Mouse (Mus musculus) hindlimb bud, embryonic 11.5 days (tissue): ENCODE measurements around the gene Lrrc74a.

Source experiments
- DNase-seq: peaks from one replicate; pipeline ENCODE4 v3.0.0-alpha.2; 2012; ENCODE audit warnings: low read depth, low spot score; ENCODE audit errors: extremely low spot score

The Lrrc74a gene

DNA sequence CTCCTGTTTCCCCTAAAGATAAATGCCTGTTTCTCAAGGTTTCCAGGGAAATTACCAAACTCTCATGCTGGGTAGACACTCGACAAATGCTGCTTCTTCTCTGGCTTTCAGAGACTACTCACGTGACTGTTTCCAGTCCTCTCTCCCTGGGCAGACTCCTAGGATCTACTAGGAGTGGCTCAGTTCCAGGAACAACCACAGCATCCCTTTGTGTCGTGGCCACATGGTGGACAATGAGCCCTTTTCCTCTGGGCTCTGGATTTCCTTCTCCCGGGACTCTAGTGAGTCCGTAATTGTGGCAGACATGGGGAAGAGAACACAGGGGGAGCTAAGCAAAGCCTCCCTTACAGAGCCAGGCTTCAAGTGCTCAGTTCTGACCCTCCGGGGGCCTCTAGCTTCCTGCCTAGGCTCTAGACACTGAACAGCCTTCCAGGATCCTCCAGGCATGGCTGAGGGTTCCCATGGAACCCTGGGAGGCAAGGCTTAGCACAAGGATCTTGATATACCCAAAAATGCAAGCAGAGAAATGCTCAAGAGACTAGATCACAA is 47.6 kb downstream of the Lrrc74a start:
- no peak for DNase-seq

DNA sequence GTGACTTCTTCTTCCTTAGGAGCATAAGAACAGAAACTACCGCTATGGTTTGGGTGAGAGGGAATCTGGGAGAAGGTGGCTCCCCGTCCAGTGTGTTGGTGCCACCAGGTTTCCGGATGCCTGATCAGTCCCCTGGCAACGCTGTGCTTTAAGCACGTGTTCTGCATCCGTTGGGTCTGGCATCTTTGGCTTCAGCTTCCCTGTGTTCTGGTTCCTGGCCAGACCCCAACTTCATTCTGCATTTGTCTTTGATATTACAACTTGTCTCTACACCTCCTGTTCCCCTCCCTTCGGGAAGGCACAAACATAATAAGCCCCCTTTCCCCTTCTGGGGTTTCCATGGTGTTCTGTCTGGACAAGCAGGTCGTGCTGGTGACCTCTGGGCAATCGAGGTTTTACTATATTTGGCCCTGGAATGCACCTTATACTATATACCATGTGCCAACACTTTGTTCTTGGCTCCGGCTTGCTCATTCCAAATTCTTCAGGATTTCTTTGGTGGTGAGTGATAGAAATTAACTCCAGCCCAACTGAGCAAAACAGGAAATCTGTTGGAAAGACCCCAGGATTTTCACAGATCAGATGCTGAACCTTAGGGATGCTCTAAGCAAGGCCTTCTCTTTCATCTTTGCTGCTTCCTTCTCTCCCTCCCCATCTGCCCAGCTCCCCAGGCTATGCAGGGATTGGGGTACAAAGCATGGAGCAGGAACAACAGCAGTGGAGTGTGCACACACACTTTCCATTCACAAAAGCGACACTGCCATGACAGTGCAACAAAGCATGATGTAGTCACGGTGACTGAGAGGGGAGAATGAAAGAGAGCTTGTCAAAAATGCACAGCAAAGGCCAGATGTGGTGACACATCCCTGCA is 52.2 kb downstream of the Lrrc74a start:
- DNase-seq, result no peak

DNA sequence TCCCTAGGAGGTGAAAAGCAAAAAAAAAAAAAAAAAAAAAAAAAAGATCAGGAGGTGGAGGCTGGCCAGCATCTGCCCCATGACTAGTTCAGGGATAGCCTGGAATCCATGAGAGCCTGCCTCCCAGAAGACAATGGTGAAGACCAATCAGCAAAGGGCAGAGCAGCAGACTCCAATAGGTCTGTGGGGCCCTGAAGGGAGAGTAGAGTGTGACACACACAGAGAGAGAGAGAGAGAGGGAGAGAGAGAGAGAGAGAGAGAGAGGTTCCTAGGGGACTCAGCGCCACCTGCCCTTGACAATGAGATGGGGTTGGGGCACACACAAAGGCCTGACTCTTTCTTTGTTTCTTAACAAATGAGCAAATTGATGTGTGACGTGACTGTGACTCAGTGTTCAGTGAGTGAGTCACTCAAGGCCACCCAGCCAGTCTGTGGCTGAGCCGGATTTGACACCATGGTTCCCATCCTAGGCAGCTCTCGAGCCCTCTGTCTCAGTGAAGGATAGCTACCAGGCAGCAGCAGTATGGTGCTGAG is 52.9 kb downstream of the Lrrc74a start:
- no peak for DNase-seq

DNA sequence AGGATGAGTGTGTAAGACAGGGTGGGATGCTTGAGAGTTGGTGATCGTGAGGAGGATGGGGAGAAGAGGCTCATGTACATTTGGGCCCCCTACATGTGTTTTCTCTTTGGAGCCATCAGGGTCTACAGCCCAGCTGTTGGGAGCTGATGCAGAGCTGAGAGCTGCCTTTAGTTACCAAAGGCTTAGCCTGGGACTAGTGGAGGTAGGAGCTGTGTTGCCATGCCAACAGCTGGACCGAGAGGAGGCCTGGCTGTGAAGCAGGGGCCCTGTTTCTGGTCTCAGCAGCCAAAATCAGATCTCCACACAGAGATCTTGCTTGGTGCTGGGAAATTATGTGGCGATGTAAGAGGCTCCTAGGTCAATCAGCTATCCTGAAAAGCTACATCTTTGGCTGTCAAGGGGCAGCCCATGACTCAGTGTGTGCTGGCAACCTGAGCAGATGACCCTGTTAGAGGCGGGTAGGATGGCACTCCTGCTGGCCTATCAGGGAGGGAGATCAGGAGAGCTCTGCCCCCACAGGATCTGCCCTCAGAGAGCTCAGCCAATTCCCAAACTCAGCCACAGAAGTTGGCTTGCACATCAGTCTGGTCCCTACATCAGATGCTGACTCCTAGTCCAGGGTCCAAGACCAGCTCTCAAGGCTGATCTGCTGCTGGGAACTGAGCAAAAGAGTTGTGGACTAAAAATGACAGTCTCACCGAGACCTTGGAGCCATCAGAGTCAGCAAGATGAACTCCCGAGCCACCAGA is 56.1 kb downstream of the Lrrc74a start:
- no peak for DNase-seq

DNA sequence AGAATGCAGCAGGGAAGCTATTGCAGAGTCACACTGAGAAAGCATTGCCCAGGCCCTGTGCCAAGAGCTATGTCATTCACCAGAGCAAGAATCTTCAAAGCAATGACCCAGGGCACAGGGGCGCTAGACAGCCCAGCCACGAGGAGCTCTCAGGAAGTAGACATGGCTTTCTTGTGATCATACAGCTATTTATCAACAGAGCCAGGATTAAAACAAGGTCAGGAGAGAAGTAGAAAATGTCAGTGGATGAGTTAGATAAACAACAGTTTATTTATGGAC is 56.6 kb downstream of the Lrrc74a start:
- no peak for DNase-seq

DNA sequence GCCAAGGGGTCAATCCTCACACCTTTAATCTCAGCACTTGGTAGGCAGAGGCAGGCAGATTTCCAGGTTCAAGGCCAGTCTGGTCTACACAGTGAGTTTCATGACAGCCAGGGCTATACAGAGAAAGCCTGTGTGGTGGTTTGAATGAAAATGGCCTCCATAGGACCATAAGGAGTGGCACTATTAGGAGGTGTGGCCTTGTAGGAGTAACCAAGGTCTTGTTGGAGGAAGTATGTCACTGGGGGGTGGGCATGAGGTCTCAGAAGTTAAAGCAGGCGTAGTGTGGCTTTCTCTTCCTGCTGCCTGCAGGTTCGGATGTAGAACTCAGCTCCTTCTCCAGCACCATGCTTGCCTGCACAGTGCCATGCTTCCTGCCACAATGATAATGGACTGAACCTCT is 57.8 kb downstream of the Lrrc74a start:
- no peak for DNase-seq

DNA sequence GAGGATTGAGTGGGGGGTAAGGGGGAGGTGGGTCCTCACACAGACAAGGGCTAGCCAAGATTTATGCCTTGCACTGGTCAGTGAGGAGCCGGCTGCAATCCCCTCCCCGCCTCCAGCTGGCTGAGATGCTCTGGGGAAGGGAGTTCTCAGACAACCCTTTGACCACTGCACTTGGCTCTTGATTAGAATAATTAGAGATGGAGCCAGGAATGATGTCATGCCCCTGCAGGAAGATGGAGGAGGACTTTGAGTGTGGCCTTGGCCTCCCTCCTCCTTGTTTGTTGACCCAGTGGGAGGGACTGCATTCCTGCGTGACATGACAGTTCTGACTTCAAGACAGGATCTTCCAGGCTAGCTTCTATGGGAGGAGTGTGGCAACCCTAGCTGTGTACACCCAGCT is 59.7 kb downstream of the Lrrc74a start:
- DNase-seq, result no peak

DNA sequence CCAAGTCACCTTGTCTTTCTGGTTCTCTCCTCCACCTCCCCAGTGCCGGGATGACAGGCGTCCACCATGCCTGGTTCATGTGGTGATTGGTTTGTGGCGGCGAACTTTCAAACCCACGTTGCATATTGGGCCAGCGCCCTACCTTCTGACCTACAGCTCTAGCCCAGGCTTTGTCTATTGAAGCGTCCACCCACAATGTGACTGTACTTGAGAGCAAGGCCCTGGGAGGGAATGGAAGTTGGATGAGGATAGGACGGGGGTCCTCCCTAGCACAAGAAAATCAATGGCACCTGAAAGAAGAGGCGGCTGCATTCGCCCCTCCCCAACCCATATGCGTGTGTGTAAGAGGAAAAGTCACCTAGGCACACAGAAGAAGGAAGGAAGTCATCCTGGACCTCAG is 60.2 kb downstream of the Lrrc74a start:
- no peak for DNase-seq

DNA sequence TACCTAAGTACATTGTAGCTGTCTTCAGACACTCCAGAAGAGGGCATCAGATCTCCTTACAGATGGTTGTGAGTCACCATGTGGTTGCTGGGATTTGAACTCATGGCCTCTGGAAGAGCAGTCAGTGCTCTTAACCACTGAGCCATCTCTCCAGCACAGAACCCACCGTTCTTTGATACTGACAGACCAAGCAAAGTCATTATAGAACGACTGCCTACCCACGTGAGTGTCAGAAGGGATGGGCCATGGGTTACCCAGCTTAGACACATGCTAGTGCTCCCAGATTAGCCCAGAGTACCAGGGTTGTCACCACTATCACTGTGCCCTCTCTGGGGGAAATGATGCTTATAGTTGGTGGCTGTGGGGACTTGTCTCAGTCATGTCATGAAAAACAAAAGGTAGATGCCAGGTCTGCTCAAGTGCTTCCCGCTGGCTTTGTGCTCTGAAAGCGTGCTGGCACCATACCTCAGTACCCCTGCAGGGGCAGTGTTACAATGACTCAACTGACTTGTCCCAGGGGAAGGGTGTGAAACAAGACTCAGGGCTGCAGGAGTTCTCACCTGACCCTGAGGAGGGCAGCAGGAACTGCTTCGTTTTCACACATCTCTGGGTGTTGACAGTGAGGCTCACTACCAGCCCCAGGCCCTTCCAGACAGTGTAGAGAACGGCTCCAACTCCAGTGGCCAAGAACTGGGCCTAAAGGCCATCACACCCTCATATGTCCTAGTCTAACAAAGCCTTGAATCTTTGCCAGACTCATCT is 61.1 kb downstream of the Lrrc74a start:
- no peak for DNase-seq

DNA sequence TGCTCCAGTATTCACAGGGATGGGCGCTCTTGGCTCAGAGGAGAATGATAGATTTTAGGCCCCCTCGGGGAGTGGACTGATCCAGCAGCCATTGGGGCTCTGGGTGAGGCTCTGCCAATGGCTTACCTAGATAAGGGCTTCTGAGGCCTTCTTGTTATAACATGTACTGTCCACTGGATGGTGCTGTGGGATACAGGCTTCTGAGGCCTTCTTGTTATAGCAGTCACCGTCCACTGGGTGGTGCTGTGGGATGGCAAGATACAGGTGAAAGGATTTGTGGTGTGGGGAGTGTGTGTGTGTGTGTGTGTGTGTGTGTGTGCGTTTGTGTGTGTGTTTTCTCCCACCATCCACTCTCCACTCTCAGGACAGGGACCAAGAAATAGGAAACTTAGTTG is 61.7 kb downstream of the Lrrc74a start:
- DNase-seq, result no peak

DNA sequence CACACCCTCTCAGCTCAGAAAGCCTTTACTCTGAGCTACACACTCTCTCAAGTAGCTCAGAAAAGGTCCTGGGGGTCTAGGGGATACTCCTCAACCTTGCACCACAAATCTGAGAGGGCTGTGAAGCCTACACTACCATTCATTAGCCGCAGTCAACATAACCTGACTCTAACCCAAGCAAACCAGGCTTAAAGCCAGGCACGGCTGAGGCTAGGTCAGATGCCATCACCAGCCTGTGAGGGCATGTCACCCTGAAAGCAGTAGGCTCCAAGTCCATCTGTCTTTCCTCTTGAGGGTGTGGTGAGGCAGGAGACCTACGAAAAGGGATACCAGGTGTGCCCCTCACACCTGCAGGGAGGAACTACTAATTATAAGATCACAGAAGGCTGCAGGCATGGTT is 62.2 kb downstream of the Lrrc74a start:
- DNase-seq, result no peak

DNA sequence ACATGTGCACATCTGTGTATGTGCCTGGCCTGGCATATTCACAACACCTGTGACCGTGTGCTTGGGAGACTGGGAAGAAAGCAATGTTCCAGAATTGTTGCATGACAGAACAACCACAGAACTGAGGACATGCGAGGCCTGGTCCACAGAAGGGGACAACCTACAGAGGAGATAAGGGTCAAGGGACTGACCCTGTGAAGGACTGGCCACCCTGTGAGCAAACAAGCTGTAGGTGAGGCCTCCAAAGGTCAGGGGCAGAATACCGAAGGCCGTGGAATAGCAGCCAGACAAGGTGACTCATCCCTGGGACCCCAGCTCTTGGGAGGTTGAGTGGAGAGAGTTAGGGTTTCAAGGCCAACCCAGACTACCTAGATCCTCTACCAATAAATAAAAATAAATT is 63.6 kb downstream of the Lrrc74a start:
- DNase-seq, result no peak

DNA sequence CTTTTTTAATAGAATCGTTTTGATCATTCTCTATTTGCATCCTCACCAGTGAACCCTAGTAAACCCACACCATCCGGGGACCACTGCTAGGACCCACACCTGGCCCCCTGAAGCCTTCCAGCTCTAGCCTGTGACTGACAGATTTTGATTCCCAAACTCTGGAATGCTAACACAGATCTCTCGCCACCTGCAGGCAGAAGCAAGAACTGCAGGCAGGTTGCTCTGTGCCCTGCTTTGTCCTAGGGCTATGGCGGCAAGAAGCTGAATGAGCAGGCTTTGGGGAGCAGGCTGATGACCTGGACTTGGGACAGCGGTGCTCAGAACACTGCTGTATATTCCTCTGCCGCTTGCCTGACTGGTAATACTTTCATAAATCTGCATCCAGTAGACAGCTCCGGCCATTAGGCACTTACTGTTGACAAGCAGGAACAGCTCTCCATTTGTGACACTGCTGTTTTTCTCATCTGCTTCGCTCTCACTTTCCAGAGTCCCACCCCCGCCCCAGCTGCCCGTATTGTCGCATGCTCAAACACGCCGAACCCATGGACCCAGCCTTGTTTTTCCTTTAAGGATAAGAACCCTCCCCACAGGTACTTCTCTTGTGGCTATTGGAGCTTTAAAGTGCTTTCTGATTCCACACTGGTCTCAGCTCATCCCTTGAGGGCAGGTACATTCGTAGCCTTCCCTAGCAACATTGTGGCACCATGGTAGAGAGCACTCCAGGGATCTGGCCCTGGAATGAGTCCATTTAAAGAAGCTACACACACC is 64.8 kb downstream of the Lrrc74a start:
- DNase-seq, result peak; percentile 93

DNA sequence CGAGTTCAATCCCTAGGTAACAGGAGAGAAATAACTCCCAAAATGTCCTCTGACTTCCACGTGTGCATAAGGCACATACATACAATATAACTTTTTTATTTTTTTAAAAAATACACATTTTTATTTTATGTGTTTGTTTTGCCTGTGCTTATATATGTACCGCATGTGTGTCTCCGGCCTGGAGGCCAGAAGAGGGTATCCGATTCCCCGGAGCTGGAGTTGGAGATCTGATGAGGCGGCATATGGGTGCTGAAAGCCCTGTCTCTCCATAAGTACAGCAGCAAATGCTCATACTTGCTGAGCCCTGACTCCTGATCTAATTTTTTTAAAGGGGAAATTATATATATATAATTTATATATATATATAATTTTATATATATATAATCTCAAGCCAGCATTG is 65.6 kb downstream of the Lrrc74a start:
- no peak for DNase-seq

DNA sequence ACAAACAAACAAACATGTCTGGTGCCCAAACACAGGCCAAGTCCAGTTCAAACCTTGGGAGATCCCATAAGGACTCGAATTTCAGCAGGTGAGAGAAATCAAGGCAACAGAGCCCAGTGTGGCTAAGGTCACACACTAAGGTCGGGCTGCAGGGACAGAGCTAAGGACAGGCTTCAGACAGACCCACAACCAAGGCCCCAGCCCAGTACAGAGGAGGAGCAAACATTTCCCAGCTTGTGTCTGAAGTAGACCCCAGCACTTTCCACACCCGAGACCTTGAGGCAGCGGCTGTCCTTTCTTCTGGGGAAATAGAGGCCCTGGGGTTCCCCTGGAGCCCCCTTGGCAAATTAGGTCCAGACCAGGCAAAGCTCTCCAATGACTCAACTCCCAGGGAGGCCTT is 66.2 kb downstream of the Lrrc74a start:
- no peak for DNase-seq

DNA sequence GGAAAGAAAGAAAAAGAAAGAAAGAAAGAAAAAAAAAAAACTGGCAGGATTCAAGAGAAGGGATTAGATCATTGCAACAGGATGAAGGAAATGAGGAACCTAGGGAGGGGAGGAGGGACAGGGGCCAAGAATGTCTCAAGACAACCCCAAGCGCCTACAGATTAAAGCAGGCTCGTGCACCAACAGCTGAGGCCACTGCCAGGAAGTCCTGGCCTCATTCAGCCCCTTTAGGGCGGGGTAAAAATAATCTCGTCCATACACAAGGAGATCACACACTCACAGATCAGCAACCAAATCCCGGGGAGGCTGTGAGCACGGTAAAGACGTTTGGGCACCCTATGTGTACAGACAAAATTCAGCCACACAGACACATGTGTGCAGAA is 66.6 kb downstream of the Lrrc74a start:
- no peak for DNase-seq

DNA sequence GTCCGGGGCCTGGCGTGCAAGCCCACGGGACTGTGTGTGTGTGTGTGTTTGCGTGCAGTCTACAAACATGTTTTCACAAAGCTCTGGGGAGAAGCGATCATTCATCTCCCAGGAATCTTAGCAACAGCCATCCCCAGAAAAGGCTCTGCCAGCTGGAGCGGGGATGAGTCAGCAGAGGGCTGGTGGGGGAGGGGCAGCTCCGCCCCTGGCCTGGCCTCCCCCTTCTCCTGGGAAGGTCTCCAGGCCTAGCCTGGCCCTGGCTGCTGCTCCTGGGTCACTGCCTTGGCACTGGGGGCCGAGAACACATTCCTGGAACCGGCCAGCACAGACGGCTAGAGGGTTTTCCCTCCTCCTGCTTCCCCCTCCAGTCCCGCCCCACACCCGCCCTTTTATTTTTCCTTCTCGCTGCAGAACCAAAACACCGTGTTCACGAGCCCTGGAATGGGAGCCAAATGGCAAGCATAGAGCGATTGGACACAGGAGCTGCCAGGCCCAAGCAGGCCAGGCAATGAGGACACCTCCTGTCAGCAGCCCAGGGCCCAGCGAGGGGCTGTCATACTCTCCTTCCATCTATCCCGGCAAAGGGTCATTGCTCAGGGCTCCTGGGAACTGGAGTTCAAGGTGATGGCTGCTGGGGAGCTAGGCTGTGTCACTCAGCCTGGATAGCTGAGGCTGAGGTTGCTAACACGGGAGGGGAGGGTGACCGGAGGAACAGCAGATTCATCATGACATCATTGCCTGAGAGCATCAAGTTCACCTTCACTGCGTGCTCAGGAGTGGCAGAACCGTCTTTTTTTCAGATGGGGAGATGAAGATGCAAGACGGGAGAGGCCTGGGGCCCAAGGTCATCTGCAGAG is 67.2 kb downstream of the Lrrc74a start:
- no peak for DNase-seq

DNA sequence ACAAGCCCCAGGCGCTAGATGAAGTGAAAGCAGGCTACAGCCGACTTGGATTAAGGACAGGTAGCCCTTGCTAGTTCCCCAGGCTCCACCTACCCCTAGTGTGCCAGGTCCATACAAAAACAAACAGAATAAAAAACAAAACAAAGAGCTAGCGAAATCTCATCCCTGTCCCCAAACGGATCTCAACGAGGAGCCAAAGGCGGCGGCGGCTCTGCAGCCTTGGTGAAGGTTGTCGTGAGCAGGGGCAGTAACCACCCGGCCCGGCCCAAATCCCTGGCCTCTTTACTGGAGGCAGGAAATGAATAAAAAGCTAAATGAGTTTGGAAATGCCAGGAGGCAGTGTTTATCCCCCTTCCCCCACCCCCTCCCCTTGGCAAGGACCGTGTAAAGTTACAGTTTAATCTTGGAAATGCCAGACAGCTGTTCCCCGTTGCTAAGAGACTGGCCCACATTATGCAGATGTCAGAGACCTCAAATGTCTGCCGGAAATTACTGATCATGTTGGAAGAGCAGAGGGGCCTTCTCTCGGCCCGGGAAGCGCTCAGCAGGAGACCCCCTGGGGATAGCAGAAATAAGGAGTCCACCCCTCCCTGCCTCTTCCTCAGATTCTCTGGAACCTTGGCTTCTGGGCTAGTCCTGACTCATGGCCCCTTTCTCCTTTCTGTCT is 68.0 kb downstream of the Lrrc74a start:
- DNase-seq, result no peak

DNA sequence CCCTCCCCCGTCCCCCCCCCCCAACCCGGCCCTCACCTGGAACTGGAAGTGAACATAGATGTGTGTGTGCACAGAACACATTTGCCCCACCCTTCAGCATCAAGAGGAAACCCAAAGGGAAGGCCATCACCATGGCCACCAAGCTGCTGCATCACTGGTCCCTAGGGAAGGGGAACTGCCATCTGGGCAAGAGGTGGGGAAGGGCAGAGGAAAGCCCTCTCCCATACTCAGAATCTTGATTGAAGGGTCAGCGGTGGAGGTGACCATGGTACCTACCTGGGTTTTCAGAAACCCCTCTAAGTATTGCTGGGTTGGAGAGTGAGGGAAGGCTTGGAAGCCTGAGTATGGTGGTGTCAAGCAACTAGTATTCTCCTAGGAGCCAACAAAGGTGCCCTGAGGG is 68.7 kb downstream of the Lrrc74a start:
- DNase-seq, result no peak
